Mouse (Mus musculus): Measurements from ENCODE around the gene Tenm4. TPM values are rescaled to one million over a fixed set of nuclear protein-coding genes. Genes with fewer than 3 reads are reported as not detected.

Tenm4 gene
- total RNA-seq, 2 experiments from 2014 or later, result 14.3 to 18.7 TPM

DNA sequence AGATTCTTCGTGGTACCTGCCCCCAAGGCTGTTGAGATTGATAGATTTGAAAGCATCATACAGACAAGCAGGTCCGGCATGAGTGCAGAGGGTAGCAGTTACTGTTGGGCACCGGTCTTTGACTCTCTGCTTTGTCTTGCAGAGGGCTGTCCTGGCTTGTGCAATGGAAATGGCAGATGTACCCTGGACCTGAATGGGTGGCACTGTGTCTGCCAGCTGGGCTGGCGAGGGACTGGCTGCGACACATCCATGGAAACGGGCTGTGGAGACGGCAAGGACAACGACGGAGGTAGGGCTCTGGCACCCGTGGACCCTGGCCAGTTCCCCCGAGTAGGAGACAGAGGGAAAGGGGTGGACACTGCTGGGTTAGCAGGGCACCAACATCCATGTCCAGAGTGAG lies 640.6 kb downstream of the Tenm4 start:
- no peak for DNase-seq

DNA sequence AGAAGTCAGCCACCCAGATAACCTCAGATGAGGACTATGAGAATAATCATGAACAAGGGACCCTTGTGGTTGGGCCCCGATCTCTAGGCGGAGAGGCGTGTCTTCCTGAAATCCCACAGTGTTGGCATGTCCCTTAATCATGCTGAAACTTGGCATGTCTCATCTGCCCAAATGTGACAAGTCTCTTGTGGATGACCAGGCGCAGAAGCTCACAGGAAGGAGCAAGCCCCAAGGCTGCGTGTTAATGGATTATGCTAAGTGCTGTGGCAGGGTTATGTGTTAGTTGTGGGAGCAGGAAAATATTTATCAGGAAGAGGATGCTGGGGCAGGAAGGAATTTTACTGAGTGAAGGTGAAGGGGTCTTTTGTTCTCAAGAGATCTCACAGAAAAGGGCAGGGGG lies 642.0 kb downstream of the Tenm4 start:
- DNase-seq, result no peak

DNA sequence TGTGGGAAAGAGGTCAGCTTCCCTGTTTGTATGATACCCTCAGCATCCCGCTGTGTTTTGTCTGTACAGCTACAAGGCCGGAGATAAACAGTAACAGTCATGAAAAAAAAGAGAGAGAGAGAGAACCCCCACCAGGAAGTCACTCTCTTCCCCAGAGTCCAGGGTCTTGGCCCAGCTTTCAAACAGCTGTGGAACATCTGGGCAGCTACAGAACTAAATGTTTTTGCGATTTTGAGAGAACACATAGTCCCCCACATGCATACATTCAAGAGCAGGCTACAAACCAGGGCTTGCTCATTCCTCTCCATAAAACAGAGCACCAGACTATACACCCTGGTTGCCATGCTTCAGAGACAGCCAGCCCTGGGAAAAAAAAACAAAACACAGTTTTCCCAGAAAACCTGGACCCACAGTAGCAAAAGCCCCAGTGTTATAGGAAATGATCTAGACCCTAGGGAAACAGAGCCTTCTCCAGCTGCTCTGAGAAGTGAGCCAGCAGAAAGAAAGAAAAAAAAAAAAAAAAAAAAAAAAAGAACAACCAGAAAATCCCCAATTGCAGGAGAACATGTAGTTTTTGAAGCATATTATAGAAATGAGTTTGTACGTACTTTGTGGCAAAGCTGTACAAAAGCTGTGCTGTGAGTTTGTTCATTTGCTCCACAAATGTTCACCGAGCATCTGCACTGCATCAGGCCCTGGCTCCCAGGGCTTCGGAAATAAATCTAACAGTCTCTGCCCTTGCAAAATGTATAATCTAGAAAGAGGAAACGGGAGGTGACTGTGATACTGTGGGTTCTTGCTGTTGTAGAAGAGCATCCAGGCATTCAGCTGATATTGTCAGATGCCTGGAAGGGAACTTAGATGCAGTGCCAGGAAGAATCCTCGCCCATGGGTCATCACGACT lies 642.7 kb downstream of the Tenm4 start:
- no peak for DNase-seq

DNA sequence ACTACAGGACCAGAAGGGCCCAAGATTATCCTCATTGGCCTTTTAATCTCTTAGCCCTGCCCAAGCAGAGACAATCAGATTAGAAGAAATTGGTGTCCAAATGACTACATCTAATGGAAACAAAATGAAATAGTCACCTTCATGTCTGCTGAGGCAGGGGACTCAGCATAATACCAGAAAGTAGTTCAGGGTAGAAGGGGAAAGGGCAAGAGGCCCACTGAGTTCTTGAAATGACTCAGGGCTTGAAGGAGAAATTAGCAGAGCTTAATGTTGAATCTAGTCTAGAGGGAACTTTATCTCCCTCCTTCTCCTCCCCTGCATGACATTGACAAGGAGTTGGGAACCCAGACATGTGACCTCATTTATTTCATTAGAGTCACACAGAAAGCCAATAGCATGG lies 643.5 kb downstream of the Tenm4 start:
- DNase-seq, result no peak

DNA sequence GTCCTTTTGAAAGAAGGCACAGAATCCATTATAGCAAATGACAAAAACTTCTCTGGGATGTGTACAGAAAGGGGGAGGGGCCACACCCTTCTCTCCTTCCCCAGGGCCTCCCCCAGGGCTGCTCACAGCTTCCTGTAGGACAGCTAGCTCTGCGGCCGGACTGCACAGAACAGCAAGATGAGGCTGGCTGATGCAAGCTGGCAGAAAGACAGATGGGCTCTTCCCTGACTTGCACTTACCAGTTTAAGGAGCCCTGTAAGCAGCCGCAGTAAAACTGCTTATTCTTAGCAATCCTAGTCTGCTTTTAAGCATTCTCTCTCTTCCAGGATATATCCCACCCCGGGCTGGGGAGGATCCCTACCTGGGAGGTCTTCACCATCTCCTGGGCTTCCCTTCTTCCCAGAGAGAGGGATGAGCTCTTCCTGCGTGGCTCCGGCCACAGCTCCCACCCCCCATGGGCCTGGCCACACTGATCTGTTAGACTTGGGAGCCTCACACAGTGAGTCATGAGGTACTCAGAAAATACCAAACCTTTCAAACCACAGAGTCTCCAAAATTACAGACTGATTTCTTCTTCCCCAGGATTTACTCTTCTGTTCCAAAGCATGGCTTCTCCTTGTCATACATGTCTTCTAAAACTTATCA lies 646.1 kb downstream of the Tenm4 start:
- peak; percentile 36 to 64 for DNase-seq

DNA sequence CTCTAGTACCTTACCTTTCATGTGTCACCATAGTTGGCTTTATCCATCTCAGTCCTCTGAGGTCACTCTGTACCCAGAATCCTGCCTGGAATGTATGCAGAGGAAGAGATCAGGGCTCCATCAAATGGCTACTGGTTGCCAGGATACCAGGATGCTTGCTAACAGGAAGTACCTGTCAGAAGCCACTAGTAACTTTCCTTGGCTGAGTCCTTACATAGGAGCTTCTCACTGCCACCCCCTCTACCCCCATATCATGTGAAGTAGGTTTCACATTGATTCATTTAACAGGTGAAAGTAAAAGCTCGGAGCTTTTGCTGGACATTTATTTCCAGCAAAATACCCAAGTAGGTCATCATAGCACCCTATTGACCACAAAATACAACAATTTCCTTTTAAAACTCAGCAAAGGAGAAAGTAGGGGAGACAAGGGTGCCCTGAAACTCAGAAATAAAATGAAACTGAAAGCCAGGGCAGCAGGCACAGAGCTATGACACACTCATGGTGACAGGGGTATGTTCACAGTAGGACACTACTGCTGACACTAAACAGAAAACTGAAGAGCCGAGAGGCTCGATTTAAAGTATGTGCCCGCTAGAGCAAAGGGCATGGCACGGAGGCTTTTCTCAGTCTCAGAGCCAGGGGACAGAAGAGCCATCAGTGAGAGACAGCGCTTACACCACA lies 647.3 kb downstream of the Tenm4 start:
- DNase-seq, result no peak

DNA sequence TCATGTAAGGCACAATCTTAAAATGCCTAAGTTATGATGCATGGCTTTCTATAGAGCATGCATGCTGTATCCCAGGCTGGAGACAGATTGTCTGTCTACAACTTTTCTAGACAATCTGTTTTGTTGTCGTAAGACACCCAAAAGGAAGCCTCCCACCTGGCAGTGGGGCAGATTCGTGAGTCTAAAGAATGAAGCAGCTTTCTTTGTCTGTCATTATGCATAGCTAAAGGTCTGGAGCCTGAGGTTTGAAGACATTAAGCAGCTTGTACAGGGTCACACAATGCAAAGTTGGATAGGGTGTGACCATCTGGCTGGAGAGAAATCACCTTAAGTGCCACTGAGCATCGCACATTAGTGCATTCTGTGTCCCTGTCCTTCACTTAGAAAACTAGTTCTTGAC lies 648.5 kb downstream of the Tenm4 start:
- no peak for DNase-seq

DNA sequence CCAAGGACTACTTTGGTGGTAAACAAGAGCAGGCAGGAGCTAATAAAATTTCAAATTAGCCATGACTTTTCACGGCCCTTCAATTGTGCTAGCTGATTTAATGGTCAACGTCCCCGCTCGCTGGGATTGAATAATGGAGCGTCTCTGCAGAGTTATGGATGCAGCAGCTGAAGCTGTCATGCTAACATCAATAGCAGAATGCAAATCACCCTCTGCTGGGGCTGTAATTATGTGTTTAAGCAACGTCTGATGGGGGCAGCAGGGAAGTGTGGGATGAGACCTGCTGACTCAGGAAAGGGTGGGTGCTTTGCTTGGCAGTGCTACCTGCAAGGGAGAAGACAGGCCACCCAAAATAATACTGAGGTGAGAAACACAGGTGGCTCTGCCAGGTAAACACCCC lies 649.3 kb downstream of the Tenm4 start:
- no peak for DNase-seq

DNA sequence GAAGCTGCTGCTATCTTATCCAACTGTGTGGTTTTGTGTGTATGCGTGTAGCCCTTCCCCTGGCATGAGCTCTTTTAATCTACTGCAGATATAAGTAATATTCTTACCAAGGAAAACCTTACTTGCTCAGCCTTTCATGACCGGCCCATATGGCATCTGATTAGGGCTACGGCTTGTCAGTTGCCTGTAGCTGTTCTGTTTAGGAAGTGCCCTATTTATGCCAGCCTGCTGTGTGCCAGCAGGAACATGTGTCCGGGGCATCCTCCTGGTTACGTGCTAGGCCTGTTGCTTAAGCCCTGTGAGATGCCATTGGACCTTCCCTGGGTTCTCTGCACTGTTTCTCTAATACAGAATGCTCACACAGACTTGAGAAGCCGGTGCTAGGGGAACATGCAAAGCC lies 655.1 kb downstream of the Tenm4 start:
- no peak for DNase-seq

DNA sequence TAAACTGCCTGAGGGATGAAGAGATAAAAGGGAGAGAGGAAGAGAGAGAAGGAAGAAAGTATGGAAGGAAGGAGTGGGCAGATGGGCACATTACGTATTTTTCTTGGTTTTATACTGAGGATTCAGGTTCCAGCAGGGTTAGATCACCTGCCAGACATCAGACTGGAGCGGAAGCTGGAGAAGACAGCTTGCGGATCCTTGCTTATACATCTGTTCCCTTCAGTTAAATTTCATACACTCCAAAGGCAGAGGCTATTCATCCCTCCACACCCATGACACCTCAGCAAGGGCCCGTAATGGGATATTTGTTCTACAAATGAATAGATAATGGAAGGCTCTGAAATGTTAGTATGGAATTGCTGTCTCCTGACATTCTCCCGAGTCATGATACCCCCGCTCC lies 655.6 kb downstream of the Tenm4 start:
- no peak for DNase-seq

DNA sequence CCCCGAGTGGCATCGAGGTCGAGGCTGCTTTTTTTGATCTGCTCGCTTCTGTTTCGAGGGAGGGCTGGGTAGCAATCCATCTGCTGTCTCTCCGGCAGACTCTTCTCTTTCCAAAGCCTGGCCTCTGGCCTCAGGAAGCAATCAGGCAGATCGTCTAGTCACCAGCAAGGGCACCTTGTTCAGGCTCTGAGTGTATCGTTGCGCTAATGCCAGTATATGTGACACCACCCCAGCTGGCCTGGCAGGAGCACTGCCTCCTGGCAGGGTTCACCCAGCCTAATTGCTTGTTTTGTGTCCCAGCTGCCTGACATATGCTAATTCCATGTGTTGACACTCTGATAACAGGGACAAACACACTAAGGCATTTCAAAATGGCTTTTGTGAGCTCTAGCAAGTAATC lies 661.5 kb downstream of the Tenm4 start:
- peak; percentile 54 for DNase-seq

DNA sequence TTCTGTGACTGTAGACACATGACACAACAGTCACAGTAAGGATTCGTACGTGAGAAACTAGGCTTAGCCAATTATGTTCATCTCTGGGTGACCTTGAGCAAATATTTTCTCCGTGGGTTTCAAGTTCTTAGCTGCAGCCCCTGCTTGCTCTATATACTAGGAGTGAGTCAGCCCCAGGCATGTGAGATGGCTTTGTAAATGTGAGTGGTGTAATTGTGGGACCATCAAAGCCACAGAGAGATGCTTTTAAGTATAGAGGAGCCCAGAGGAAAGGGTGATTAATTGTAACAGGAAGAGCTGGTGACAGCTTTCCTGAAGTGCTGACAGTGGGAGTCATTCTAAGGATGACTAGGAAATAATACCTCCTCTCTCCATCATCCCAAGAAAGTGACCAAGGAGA lies 662.0 kb downstream of the Tenm4 start:
- no peak for DNase-seq

DNA sequence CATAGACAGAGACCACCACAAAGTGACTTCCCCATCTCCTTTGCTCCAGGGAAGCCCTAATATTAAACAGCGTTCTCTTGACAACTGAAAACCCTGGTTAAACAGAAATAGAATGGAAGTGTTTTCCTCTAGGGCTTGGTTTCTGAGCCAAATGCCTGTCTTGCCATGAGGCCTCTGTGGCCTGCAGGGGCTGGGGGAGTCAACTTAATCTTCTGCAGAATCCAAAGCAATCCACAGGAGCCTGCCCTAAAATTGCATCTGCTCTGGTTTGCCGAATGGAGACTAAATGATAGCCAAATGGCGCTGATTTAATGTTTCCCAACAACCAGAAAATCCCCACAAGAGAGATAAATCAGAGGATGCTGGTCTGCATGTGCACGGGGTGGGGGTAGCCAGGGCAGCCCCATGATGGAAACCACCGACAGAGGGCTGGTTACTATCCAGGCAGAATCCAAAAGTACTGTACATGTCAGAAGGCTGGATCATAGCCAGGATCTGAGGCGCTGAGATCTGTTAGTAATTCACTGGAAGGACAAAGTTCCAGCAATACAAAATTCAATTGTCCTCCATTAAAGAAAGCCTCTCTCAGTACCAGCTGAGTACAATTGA lies 663.7 kb downstream of the Tenm4 start:
- peak; percentile 68 to 76 for DNase-seq

DNA sequence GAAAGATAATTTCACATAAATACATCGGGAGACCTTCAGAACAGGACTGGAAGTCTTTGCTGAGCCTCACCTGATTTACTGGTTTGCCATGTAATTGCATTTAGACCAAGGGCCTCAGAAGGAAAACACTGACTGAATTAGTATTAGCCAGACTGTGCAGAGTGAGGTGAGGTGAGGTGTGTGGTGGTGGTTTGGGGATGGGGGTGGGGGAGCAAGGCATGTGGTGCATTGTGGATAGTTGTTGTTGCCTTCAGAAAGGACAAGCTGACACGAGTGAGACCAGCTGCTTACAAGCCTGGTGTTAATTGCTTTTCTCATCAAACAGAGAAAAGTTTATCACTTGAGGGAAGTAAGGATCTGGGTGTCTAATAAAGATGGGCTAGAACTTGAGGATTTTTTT lies 664.3 kb downstream of the Tenm4 start:
- no peak for DNase-seq

DNA sequence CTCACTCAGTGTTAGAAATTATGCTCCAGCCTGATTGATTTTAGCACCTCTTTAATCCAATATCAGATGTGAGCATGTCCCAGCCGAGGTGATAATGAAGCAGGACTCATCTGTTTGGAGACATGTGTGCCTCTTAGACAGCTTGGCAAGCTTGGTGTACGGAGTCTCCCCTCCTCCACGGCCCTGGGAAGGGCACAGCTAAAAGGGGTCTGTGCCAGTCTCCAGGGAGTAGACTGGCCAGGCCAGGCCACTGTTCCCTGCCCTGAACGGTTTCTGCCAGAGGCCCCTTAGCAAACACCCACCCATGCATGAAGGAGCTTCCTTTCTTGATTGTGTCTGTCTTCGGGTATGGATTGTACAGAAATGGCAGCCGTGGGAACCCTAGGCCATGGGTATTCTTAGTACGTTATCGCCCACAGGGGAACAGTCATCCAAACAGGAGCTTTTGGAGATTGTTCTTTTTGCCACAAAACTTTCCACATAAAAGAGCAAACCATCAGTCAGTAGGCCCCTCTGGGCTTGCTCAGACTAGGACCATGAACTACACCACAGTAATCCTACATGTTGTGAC lies 667.3 kb downstream of the Tenm4 start:
- DNase-seq, result no peak

DNA sequence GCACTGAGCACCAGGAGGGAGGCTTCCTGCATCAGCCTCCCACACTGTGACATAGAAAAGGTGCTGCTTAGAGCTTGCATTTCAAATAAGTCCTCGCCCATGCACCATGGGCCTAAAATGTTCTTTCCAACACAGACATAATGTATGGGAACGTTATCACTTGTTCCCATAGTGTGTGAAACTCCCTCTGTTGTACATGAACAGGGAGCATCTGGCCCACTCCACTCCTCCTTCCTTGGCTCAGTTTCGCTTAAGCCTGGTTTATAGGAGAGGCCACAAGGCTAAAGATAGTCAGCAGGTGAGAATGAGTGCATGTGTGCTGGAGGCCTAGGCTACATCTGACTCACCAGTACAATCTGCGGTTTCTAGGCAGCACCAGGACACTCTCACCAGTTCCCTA lies 667.9 kb downstream of the Tenm4 start:
- no peak for DNase-seq

DNA sequence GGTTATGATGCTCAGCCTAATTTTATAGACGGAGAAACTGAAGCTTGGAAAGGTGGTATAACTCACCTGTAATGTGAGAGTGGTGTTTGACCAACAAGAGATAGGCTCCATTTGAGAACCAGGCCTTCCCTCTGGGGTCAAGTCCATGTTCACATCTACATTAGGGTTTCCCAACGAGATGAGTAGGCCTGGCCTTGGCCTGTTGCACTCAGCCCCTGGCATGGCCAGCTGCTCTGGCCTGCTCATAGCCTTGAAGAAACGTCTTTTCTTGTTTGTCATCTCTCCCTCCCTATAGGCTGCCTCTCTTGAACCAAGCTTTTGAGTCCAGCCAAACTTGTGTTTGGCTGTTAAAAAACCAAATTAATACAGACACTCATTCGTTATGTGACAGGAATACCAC lies 668.5 kb downstream of the Tenm4 start:
- DNase-seq, result peak; percentile 20 to 62

DNA sequence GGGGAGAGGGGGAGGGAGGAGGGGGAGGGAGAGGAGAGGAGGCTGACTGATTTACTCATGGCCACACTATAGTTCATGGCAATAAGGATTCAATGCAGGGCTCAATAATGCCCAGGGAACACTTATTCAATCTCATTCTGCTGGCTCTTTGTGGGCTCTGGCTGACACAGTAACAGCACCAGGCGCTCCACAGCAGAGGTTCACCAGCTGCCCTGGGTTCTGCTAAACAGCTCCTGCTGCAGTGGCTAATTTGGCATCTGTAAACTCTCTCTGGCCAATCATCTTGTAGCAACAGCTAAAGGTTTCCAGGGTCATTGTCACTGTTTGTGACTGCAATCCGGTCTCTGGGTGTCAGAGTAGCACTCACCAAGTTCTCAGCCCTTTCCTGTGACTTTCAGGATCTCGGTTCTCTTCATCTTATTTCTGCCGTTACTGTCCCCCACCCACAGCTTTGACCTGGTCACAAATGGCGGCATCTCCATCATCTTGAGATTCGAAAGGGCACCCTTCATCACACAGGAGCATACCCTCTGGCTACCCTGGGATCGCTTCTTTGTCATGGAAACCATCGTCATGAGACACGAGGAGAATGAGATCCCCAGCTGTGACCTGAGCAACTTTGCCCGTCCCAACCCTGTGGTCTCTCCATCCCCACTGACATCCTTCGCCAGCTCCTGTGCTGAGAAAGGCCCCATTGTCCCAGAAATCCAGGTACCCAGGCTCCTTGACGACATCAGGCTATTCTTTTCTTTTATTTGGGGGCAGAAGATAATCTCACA lies 671.6 kb downstream of the Tenm4 start:
- no peak for DNase-seq

DNA sequence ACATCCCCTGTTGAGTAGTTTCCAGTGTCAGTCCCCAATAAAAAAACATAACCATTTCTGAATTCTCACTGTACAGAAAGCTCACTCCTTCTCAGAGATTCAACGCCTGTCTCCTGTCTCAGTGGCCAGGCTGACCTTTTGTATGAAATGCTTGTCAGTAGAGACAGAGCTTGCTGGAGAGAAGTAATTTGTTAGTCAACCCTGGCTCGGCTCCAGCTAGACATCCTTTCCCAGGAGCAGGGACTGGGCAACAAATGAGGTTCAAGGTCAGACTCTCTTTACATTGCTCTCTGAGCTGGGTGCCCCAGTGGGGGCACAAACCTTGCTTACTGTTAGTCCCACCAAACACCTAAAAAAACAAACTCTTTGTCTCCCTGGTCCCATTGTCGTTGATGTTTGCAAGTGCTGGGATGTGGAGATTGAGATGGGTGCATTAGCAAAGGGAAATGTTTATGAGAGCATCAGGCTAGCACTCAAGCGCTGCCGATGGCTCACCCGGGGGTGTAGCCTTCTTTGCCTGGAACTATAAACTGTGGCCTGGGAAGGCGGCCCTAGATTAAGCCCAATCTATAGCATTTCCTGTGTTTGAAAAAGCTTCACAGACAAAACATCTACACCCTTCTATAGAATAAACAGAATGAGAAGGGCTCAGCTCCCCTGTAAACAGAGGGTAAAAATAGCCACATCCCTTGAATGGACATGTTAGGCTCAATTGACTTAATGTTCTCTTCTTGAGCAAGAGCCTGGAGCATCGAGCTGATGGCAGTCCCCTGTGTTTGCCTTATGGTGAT lies 673.3 kb downstream of the Tenm4 start:
- DNase-seq, result peak; percentile 52 to 65

DNA sequence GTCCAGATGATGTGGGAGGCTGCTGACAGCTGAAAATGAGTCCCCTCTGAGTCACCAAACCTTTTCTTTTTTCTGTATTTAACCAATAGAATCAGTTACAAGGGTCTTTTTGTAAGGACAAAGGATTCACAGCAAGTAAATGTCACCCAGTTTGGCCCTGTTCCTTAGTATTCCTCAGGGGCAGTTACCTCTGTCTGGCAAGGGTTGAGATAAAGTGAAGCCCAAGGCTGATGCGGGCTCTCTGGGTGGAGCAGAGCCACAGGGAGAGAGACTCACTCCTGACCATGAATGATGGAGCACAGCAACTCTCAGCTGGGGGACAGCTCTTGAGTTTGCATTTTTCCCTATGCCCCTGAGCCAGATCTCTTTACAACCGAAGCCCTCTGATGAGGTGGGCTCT lies 681.7 kb downstream of the Tenm4 start:
- DNase-seq, result peak; percentile 52 to 63

All from adrenal gland, postnatal 36 days (tissue).